Mouse (Mus musculus): ENCODE results near the gene Mrvi1. TPM values are rescaled to one million over a fixed set of nuclear protein-coding genes. Genes with fewer than 3 reads are reported as not detected.

Gene Mrvi1
- 0.61 and 0.86 TPM in 2 replicates for polyA plus RNA-seq (2016; fragmentation: Nextera tagmentation; extraction: Ambion mirVana)

DNA sequence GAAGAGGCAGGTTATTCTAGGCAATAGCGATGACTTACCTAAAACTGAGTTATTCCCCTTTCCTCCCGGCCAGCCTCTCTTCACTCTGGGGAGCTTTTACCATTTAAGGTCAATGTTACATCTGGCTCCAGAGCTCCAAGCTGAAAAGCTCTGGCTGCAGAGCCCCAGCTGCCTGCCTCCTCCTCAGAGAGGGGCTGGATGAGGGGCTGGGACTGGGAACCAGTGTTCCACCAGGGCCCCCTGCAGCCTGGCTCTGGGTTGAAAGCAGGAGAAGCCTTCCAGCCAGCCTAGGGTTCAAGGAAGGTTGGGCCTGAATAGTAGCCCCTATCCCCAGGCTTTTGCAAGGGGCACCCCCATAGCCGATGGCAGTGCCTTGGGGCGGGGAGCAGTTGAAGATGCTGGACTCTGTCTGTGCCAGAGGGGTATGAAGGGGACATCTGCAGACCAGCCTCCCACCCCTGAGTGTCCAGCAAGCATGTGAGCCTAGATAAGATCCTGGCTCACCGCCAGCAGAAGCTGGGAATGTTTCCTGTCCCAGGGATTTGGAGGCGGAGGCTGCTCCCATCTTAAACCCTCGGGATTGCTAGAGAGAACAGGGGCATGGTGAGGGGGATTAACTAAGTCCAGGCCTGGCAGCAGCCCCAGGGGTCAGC lies at the start of gene Mrvi1:
Mrvi1 (minus strand) TSS at position 409 of the 653 bp plus-strand sequence.
- Histone ChIP-seq H3K4me3 (replicated peaks) (no peak within 1 kb of the TSS), H3K9me3 (no peaks in the 10 kb centered on the region), H3K9ac (replicated peaks) (no peak within 1 kb of the TSS), H3K4me2 (no peak within 1 kb of the TSS), H3K36me3 (no peaks in the 10 kb centered on the region), H3K27ac (peak within 1 kb of the TSS; percentile 77), H3K4me1 (replicated peaks) (peaks cover 19% of the 10 kb centered on the region), H3K27me3 (no peaks in the 10 kb centered on the region)
- ATAC-seq (ENCODE audit: insufficient number of reproducible peaks, insufficient read depth, low FRiP score, low TSS enrichment, low read depth), result 0 out of 2 replicates have a peak, but pooled peaks have one; percentile 28
- WGBS, result 48% methylated on average over 7 of the region's 7 CpGs

DNA sequence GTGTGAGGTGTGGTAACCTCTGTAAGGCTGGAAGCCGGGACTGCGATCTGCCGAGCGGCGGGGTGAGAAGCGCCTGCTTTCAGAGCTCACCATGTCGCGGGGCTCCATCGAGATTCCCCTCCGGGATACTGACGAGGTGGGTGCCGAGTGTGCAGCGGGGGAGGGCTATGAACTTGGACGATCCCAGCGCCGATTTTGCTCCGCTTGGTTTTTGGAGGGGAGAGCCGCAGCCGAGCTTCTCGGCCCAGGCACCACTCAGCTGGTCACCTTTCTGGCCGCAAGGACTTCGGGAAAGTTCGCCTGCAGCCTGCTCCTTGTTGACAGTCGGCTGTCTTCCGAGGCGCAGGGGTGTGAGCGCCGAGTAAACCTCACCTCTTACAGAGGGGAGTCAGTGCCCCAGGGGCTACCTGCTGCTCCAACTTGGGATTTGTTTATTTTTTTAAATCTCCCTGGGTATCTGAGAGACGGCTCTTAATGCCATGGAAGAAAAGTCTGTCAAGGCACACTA lies 46.8 kb upstream of the Mrvi1 start:
- H3K4me2 ChIP-seq, result peak overlapping the region; percentile 68
- H3K36me3 ChIP-seq, result peaks cover 34% of the 10 kb centered on the region
- H3K27ac ChIP-seq, result peak overlapping the region; percentile 85
- H3K27me3 ChIP-seq, result no peaks in the 10 kb centered on the region
- ATAC-seq (ENCODE audit: insufficient number of reproducible peaks, insufficient read depth, low FRiP score, low TSS enrichment, low read depth), result no peak; the same call in none of the 2 replicates
- under 1% methylated on average over 29 of the region's 29 CpGs for WGBS
- H3K9ac ChIP-seq (replicated peaks), result peak overlapping the region; percentile 80
- H3K4me1 ChIP-seq (replicated peaks), result peaks cover 11% of the 10 kb centered on the region
- H3K4me3 ChIP-seq (replicated peaks), result peak overlapping the region; percentile 86
- no peaks in the 10 kb centered on the region for H3K9me3 ChIP-seq

DNA sequence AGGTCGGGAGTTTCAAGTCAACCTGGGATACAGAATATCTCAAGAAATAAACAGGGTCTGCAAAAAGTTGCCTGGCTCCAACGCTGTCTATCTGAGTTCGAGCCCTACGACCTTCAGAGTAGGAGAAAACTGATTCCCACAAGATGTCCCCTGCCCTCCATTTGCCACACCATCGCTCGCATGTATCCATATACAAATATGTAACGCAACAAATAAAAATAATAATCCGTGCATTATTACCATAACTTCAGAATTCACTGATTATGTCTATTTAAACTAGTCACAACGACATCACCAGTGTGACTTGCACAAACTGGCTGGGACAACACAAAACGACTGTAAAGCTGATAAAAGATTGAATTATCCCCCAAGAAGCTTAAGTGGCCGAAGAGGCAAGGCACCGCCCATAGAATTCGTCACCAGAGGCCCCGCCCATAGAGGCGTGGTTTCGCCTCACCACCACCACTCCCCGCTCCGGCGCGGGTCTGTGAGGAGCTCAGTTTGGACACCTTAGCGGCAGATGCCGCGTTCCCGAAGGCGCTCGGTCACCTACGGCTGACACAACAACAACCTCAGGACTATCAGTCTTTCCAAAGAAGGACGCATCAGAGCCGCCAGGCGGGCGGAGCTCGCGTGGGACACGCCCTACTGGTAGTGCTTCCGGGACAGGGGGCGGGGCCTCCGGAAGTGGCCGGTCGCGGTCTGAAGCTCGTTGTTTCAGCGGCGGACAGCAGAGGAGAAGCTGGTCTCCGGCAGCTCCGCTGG lies 46.2 kb upstream of the Mrvi1 start, which contains the start of gene Ctr9:
Ctr9 (plus strand) TSS at position 671 of the 765 bp plus-strand sequence.
- Histone ChIP-seq H3K4me3 (replicated peaks) (peak within 1 kb of the TSS; percentile 86), H3K36me3 (peaks cover 30% of the 10 kb centered on the region), H3K27me3 (no peaks in the 10 kb centered on the region), H3K27ac (peak within 1 kb of the TSS; percentile 85), H3K9me3 (no peaks in the 10 kb centered on the region), H3K9ac (replicated peaks) (peak within 1 kb of the TSS; percentile 80), H3K4me2 (peak within 1 kb of the TSS; percentile 68), H3K4me1 (replicated peaks) (peaks cover 12% of the 10 kb centered on the region)
- peak; percentile 94 for ATAC-seq (ENCODE audit: insufficient number of reproducible peaks, insufficient read depth, low FRiP score, low TSS enrichment, low read depth)
- WGBS, result 7% methylated on average over 45 of the region's 45 CpGs

DNA sequence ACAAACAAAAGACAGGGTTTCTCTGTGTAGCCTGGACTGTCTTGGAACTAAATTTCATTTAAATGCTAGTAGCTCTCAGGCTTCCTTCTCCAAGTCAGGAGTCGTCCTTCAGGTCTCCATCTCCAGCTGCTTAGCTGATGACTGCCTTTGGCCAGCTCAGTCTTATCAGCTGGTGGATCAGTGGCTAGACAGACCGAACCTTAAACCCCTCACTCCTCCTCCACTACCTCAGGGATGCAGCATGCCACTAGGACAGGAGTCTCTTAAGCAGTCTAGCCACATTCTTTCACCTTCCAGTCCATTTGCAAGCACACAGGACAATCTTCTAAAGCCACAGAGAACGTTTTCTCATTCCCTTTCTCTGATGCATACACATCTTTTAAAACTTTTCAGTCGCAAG lies 42.7 kb upstream of the Mrvi1 start:
- Histone ChIP-seq H3K4me1 (replicated peaks) (peaks cover 9% of the 10 kb centered on the region), H3K4me3 (replicated peaks) (no peak overlapping the region), H3K36me3 (no peaks in the 10 kb centered on the region), H3K27ac (no peak overlapping the region), H3K9ac (replicated peaks) (no peak overlapping the region), H3K4me2 (no peak overlapping the region), H3K9me3 (no peaks in the 10 kb centered on the region), H3K27me3 (no peaks in the 10 kb centered on the region)
- WGBS, result 60% methylated on average over 4 of the region's 4 CpGs
- ATAC-seq (ENCODE audit: insufficient number of reproducible peaks, insufficient read depth, low FRiP score, low TSS enrichment, low read depth), result no peak

DNA sequence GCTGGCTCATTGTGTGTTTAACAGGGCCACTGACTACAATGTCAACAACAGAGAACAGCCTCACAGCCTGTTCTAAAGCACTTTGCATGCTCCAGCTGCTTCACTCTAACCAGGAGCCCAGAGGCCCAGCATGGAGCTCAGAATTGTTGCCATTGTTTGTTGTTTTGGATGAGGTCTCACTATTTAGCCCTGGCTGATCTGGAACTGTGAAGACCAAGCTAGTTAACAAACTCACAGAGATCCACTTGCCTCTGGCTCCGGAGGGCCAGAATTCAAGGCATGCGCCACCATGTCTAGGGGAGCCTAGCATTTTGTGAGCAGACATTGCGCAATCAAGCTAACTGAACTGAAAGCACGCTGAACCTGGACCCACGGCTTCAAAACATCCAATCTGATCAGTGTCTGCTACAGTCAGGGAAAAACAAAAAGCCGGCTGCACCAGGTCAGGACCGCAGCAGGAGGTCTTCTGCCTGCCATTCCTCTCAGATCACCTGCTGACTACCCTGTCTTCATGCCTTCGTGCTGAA lies 41.9 kb upstream of the Mrvi1 start:
- H3K27me3 ChIP-seq, result no peaks in the 10 kb centered on the region
- 0 out of 2 replicates have a peak, but pooled peaks cover 4% of the 10 kb centered on the region for H3K4me1 ChIP-seq (replicated peaks)
- H3K4me3 ChIP-seq (replicated peaks), result no peak overlapping the region
- H3K9ac ChIP-seq (replicated peaks), result no peak overlapping the region
- no peak for ATAC-seq (ENCODE audit: insufficient number of reproducible peaks, insufficient read depth, low FRiP score, low TSS enrichment, low read depth)
- H3K4me2 ChIP-seq, result no peak overlapping the region
- WGBS, result 40% methylated on average over 8 of the region's 8 CpGs
- H3K9me3 ChIP-seq, result no peaks in the 10 kb centered on the region
- H3K36me3 ChIP-seq, result no peaks in the 10 kb centered on the region
- H3K27ac ChIP-seq, result peak overlapping the region; percentile 2; the same call in 1 of the 2 replicates

DNA sequence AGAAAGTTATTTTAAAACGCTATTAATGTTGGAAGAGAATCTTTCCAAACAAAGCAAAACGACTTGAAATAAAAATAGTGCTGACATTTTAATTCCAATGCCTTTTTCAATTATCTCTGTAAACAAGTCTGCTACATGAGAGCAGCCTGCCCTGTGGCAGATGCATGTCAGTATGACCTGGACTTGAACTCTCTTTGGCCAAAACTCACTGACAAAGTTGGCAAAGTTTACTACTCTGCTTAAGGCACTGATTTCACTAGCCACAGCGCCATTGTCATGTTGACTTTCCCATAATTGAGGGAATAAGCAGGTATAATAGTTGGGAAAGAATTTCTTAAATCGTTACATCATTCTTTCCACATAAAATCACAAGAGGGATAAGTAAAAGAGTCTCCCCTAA lies 38.6 kb upstream of the Mrvi1 start:
- no peaks in the 10 kb centered on the region for H3K36me3 ChIP-seq
- ATAC-seq (ENCODE audit: insufficient number of reproducible peaks, insufficient read depth, low FRiP score, low TSS enrichment, low read depth), result no peak
- 76% methylated on average over 4 of the region's 4 CpGs for WGBS
- H3K4me3 ChIP-seq (replicated peaks), result no peak overlapping the region
- H3K27ac ChIP-seq, result no peak overlapping the region
- no peaks in the 10 kb centered on the region for H3K27me3 ChIP-seq
- no peaks in the 10 kb centered on the region for H3K9me3 ChIP-seq
- 0 out of 2 replicates have a peak, but pooled peaks cover 4% of the 10 kb centered on the region for H3K4me1 ChIP-seq (replicated peaks)
- H3K4me2 ChIP-seq, result no peak overlapping the region
- no peak overlapping the region for H3K9ac ChIP-seq (replicated peaks)

DNA sequence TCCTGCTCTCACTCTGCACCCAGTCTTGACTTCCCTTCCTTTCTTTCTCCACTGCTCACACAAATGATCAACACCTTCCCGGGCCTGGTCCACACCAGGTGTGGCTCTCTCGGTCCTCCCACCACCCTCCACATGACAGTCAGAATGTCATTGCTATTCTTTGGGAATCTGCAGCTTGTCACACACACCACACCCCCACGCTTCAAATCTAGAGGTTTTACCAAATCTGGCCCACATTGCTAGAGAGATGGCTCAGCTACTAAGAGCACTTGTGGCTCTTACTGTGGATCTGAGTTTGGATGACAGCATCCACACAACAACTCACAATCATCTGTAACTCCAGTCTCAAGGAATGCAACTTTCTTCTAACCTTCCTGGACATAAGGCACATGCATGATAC lies 34.7 kb upstream of the Mrvi1 start:
- 76% methylated on average over 3 of the region's 3 CpGs for WGBS
- Histone ChIP-seq H3K27ac (no peak overlapping the region), H3K4me1 (replicated peaks) (no peaks in the 10 kb centered on the region), H3K9ac (replicated peaks) (no peak overlapping the region), H3K27me3 (no peaks in the 10 kb centered on the region), H3K9me3 (no peaks in the 10 kb centered on the region), H3K36me3 (no peaks in the 10 kb centered on the region), H3K4me2 (no peak overlapping the region), H3K4me3 (replicated peaks) (no peak overlapping the region)
- no peak for ATAC-seq (ENCODE audit: insufficient number of reproducible peaks, insufficient read depth, low FRiP score, low TSS enrichment, low read depth)

DNA sequence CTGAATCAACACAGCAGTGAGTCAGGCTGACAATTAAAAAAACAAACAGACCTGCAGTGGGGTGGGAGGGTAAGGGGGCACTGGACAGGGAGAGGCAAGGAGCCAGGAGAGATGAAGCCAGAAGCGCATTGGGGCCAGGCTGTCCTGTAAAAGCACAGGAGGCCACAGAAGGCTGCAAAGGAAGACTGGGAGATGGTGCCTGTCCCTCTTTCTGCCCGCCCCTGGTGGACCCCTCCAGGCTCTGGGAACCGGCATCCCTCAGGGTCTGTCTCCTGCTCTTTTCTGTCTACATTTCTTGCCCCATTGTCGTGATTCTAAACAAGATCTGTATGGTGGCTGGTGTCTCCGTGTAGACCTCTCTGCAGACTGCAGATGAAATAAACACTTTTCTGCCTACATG lies 33.5 kb upstream of the Mrvi1 start:
- Histone ChIP-seq H3K4me3 (replicated peaks) (no peak overlapping the region), H3K27me3 (no peaks in the 10 kb centered on the region), H3K27ac (no peak overlapping the region), H3K9me3 (no peaks in the 10 kb centered on the region), H3K4me2 (no peak overlapping the region), H3K4me1 (replicated peaks) (no peaks in the 10 kb centered on the region), H3K36me3 (no peaks in the 10 kb centered on the region), H3K9ac (replicated peaks) (no peak overlapping the region)
- no peak for ATAC-seq (ENCODE audit: insufficient number of reproducible peaks, insufficient read depth, low FRiP score, low TSS enrichment, low read depth)
- 75% methylated on average over 5 of the region's 5 CpGs for WGBS

DNA sequence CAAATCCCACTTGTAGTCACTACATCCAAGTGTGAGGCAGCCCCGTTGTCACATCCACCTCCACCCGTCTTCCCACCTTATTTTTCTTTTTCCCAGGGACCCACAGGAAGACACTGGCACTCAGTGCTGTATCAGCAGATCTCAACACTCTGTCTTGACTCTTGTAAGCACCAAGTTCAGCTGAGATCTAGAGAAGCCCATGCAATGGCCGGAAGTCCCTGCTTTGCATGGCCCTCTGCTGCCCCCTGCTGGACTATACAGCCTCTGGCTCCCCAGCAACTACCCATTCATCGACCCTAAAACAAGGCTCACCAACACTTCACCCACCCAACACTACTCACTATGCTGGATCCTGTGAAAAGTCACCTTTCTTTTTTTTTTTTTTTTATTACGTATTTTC lies 32.6 kb upstream of the Mrvi1 start:
- no peaks in the 10 kb centered on the region for H3K4me1 ChIP-seq (replicated peaks)
- no peaks in the 10 kb centered on the region for H3K36me3 ChIP-seq
- H3K9ac ChIP-seq (replicated peaks), result no peak overlapping the region
- no peaks in the 10 kb centered on the region for H3K27me3 ChIP-seq
- no peak overlapping the region for H3K4me2 ChIP-seq
- H3K4me3 ChIP-seq (replicated peaks), result no peak overlapping the region
- no peaks in the 10 kb centered on the region for H3K9me3 ChIP-seq
- WGBS, result 31% methylated on average over 5 of the region's 5 CpGs
- peak; percentile 56; the same call in 1 of the 2 replicates for ATAC-seq (ENCODE audit: insufficient number of reproducible peaks, insufficient read depth, low FRiP score, low TSS enrichment, low read depth)
- no peak overlapping the region for H3K27ac ChIP-seq

DNA sequence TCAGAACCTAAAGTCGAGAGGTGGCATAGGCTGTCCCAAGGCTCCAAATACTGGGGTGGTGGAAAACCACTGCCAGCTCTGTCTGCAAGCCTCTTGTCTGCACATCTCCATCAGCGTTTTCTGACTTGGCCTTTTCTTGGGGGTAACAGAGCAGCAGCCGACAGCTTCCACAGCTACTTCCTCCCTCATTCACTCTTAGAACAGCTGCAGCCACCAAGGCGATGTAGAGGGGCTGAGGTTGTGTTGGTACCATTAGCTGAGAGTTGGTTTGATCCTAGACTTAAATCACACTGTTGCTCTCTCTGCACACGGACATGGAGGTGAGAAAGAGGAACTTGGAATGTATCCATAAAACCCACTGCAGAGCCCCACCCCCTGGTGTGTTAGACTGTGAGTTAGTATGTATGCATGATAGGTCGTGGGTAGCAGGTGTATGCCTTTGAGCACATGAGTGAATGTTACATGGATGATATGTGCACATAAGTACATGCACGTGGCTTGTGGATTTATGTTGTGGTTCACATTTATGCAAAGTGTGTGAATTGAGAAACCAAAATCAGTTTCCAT lies 31.9 kb upstream of the Mrvi1 start:
- Histone ChIP-seq H3K27me3 (no peaks in the 10 kb centered on the region), H3K36me3 (no peaks in the 10 kb centered on the region)

More for the DNA sequence above, 31.9 kb upstream of the Mrvi1 start:
- Histone ChIP-seq H3K9ac (replicated peaks) (no peak overlapping the region), H3K4me3 (replicated peaks) (no peak overlapping the region), H3K9me3 (no peaks in the 10 kb centered on the region), H3K4me2 (no peak overlapping the region), H3K4me1 (replicated peaks) (no peaks in the 10 kb centered on the region), H3K27ac (no peak overlapping the region)
- ATAC-seq (ENCODE audit: insufficient number of reproducible peaks, insufficient read depth, low FRiP score, low TSS enrichment, low read depth), result no peak
- WGBS, result 79% methylated on average over 7 of the region's 7 CpGs
